Mouse (Mus musculus) G1E-ER4 (cell line): ENCODE data around the gene Chmp2b. TPM values are rescaled to one million over a fixed set of nuclear protein-coding genes. Genes with fewer than 3 reads are reported as not detected.

Experiments used
- GATA1 ChIP-seq: IDR thresholded peaks from one replicate; pipeline ENCODE4 v1.8.0; 2012; ENCODE audit warnings: low read length, inconsistent platforms
- polyA plus RNA-seq: library from polyadenylated mRNA; stranded (reverse); fragments of >175 nt; gene quantifications from 2 replicates; pipeline ENCODE4 v1.2.3, GENCODE M21; 2012

The Chmp2b gene
- polyA plus RNA-seq, 1 experiment: 30.1 TPM

GRCm38 (mm10) chr16:65548960-65549359 is 13.6 kb downstream of the Chmp2b start:
- no peak for TF ChIP-seq GATA1

- TF ChIP-seq GATA1: no peak
Observed at GRCm38 (mm10) chr16:65543676-65544293, 18.7 kb downstream of the Chmp2b start.

- TF ChIP-seq GATA1: no peak
Observed at GRCm38 (mm10) chr16:65533315-65533999, 29.1 kb downstream of the Chmp2b start.

GRCm38 (mm10) chr16:65531663-65532062 is 30.9 kb downstream of the Chmp2b start:
- TF ChIP-seq GATA1: no peak

GRCm38 (mm10) chr16:65529589-65529988 is 32.9 kb downstream of the Chmp2b start:
- TF ChIP-seq GATA1: no peak

- TF ChIP-seq GATA1: no peak
Observed at GRCm38 (mm10) chr16:65526695-65527094, 35.8 kb downstream of the Chmp2b start.

GRCm38 (mm10) chr16:65526004-65526403 is 36.5 kb downstream of the Chmp2b start:
- no peak for TF ChIP-seq GATA1

GRCm38 (mm10) chr16:65520211-65520610 is 42.3 kb downstream of the Chmp2b start, which contains the start of gene Pou1f1:
Pou1f1 (plus strand) TSS chr16:65520511.
- no peak for TF ChIP-seq GATA1

GRCm38 (mm10) chr16:65514223-65514622 is 48.3 kb downstream of the Chmp2b start:
- no peak for TF ChIP-seq GATA1

GRCm38 (mm10) chr16:65497049-65497448 is 65.5 kb downstream of the Chmp2b start:
- no peak for TF ChIP-seq GATA1

GRCm38 (mm10) chr16:65496030-65496429 is 66.5 kb downstream of the Chmp2b start:
- no peak for TF ChIP-seq GATA1

Other genes with a start within 250 kb of the Chmp2b start
- gene Pou1f1, start 42.2 kb downstream of the Chmp2b start, polyA plus RNA-seq: not detected in 2 replicates